Mouse (Mus musculus): ENCODE measurements around the gene Tubgcp2.

Gene Tubgcp2

DNA sequence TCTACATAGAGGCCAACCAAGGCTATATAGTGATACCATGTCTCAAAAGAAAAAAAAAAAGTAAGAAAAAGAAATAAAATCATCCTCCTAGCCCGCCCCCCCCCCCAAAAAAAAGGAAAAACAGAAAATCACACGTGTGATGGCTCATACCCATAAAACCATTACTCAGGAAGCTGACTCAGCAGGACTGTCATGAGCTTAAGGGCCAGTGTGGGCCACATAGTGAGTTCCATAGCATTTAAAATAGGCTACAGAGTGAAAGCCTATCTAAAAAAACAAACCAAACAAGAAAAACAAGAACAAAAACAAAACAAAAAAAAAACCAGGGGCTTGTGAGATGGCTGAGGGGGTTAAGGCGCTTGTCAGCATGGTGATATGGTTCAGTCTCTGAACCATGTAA lies 55.7 kb downstream of the Tubgcp2 start:
- DNase-seq (ENCODE audit: low spot score in 2 of 2) = no peak

DNA sequence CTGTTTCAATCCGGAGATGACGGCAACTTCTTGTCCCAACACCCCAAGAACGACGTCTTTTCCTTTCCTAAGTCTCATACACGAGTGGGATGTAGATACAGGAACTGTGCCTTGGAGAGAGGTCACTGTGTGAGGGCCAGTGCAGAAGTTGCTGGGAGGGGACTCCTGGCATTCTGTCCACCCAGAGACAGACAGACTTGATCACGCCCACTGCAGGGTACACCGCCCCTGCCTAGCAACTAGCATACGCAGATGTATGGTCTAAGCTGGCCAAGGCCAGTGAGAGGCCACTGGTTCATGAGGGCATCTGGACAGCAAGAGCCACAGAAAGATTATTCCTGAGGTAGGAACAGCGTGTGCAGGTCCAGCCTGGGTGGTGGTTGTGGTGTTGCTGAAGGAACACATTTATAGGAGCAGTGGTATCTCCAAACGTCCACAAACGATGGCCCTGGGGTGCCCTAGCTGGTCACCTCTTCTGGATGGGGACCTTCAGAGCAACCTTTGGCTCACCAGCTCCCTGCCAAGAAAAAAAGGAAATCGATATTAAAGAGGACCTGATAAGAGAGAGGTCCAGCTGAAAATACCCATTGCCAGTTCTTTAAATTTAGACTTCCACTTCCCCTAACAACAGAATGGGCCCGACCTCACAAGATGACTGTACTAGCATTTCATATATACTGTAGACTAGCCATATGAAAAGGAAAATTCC lies 57.3 kb downstream of the Tubgcp2 start:
- no peak for DNase-seq (ENCODE audit: low spot score in 2 of 2)

DNA sequence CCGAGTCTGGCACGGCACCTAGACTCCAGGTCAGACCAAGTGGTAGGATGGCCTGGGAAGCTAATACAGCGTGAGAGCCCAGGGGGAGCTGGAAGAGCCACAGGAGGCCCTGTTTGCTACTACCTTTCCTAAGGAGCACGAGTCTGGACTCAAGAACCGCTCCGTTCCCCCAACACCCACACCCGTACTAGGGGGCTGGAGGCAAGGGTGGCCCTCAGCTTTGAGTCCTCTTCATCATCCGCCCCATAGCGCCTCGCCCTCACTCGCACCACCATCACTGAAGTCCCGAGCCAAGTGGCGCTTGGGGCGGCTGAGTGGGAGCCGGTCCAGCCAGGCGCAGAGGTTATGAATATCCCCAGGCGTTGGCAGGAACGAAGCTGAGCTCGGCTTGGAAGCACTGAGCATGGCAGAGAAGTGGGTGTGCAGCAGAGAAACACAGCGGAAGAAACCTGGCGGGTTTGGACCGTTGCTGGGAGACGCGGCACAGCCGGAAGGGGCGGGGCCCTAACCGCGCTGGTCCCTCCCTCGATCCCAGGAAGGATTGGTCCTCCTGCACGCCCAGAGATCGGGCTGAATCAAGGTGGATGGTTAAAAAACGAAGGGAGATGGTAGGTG lies 58.1 kb downstream of the Tubgcp2 start, which contains the start of gene 6430531B16Rik:
6430531B16Rik (minus strand) TSS at position 478 of the 615 bp plus-strand sequence.
- peak; percentile 73 to 85 for DNase-seq (ENCODE audit: low spot score in 2 of 2)

DNA sequence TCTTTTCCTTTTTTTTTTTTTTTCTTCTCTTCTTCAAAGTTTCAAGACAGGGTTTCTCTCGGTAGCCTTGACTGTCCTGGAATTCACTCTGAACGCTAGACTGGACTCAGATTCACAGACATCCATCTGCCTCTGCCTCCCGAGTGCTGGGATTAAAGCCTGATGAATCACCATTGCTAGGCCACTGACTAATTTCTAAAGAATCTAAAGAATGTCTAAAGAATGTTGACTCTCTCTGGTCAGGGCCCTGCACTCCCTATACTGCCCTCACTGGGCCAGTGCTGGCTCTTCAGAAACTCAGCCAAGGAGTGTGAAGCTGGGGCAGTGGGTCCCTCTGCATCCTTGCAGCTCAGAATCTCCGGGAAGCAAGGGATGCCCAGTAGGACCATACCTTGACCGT lies 61.0 kb downstream of the Tubgcp2 start:
- no peak for DNase-seq (ENCODE audit: low spot score in 2 of 2)

DNA sequence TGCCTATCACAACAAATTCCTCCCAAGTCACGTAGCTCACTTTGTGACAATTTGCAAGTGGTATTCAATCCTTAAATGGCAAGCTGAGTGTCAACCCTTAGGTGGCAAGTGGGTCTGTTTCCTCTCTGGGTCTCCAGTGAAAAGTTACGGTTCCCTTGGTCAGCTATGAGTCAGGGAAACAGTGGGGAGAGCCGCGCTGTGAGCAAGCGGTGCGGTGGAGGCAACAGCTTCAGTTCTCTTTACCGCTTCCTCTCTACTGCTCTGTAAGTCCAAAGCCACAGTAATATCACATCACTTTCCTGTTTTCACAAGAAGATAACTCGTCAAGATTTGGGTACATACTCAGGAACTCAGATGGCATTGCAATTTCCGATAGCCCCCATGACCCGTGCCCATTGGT lies 62.2 kb downstream of the Tubgcp2 start:
- DNase-seq (ENCODE audit: low spot score in 2 of 2) = no peak

DNA sequence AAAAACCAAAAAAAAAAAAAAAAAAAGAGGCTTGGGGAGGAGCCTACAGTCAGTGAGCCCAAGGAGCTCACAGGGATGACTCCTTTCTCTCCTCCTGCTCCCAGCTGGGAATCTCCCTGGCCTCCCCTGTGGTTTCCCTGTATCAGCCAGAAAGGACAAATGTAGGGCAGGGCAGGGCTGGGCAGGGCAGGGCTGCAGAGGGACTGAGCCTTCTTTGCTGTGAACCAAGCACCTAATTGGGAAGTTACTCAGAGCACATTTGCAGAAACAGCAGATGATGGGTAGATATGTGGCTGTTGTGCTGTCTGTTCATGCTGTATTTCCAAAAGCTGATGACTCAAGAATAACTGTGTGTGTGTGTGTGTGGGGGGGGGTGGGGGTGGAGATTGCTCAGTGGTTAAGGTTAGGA lies 63.5 kb downstream of the Tubgcp2 start:
- no peak for DNase-seq (ENCODE audit: low spot score in 2 of 2)

DNA sequence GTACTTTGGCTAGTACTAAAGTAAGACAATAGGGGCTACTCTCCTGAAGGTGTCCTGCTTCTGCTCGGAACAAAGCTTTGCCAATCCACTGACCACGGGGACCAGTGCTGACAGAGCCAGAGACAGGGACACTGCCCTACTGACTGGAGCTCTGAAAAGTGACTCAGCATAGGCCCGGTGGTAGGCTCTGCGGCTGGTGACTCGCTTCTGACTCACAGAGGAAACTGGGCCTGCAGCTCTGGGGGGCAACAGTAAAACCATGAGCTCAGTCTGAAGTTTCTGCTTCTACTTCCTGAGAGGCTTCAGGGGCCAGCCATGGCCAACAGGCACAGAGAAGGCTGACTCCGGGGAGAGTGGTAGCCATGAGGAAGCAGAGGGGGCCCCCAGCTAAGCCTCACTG lies 65.0 kb downstream of the Tubgcp2 start:
- DNase-seq (ENCODE audit: low spot score in 2 of 2) = no peak

DNA sequence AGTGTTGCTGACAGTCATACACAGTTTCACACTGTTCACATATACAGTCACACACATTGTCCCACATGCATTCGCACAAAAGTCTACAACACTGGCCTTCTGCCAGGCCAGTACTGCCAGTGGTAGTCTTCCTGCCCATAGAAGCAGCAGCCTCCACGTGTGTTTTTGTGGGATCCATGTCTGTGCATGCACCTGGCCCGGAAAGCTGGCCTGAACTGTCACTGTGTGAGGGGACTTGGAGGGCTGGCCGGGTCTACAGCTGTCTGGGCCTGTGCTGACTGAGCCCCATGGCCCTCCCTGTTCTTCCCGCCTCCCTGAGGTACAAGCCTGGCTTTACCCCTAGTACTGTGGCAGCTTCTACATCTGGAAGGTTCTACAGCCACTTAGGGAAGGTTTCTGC lies 65.5 kb downstream of the Tubgcp2 start:
- DNase-seq (ENCODE audit: low spot score in 2 of 2) = no peak

DNA sequence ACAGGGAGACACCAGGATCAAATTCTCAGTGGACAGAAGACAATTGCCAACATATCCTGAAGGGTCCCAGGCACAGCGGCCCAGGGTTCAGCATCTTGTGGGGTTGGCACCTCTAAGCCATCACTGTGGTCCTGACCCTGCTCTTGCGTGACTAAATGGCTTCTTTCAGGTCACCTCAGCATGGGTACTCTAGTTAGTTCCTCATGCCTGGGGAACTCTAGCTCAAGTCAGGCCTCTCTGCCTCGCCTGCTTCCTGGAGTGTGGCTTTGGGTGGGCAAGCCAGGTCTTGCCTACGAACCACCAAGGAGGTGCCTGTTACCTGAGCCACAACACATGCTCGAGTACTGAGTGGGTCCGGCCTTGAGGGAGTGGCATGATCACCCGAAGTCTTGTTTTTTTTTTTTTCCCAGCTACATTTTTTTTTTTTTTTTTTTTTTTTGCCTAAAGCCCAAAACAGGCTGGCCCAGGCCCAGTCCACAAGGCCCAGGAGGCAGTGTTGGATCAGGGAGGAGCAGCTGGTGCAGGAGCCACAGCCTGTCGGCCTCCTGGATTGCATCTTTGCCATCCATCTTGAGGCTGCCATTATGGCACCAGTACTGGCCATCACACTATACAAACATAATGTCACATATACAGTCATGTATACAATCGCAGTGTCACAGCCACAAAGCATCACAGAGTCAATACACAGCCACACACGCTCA lies 66.1 kb downstream of the Tubgcp2 start:
- DNase-seq (ENCODE audit: low spot score in 2 of 2) = no peak

DNA sequence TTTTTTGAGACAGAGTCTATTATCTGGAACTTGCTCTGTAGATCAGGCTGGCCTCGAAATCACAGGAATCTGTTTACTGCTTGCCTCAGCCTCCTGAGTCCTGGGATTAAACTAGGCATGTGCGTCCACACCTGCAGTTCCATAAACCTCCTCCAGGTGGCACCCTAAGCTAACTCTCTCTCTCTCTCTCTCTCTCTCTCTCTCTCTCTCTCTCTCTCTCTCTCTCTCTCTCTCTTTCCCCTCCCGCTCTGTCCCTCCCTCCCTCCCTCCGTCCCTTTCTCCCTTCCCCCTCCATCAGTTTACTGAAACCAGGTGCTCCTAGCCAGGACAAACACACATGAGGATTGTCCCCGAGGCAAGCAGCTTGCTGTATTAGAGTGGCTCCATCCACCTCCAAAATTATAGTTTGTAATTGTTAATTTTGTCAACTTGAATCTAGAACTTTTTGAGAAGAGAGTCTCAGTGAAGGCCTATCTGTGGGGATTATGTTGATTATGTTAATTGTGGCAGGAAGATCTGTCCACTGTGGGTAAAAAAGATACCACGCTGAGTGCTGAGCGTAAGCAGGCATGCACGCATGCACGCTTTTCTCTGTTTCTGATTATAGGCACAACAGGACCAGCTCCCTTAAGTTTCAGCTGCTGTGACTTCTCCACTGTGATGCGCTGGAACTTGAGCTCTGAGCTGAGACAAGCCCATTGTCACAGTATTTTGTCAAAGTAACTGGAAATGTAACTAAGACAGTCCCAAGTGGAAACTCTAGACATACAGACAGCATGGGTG lies 66.9 kb downstream of the Tubgcp2 start:
- peak; percentile 71 to 85 for DNase-seq (ENCODE audit: low spot score in 2 of 2)

DNA sequence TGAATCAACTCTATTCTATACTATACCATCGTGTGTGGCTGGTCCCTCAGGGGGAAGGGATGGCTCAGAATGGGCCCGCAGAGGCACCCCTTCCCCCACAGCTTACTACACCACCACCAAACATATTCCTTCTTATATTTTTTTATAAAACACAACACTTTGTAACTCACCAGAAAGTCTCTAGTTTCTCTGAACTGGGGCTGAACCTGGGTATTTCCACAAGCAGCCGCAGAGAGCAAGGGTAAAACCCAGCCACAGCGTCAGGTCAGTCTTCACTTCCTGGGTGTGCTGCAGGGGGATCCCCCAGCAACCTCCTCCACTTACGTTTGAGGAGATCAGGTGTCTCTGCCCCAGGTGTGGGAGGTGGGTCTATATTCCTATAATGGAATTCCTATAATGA lies 68.0 kb downstream of the Tubgcp2 start:
- no peak for DNase-seq (ENCODE audit: low spot score in 2 of 2)

DNA sequence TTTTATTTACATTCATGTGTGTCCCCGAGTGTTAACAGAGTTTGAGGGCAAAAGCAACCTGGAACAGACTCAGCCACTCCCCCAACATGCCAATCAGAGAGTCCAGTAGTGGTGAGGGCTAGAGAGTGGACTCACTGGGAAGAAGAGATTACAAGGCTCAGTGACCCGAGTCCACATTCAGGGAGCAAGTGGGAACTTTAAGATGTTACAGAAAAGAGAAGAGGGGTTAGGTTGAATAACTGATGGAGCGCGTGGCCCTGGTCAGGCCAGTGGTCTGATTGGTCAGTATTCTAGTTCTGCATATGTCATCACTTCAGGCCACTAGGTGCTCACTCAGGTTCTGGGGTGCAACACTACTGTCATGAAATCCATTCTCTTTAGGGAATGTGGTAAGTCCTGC lies 69.3 kb downstream of the Tubgcp2 start:
- DNase-seq (ENCODE audit: low spot score in 2 of 2) = no peak

DNA sequence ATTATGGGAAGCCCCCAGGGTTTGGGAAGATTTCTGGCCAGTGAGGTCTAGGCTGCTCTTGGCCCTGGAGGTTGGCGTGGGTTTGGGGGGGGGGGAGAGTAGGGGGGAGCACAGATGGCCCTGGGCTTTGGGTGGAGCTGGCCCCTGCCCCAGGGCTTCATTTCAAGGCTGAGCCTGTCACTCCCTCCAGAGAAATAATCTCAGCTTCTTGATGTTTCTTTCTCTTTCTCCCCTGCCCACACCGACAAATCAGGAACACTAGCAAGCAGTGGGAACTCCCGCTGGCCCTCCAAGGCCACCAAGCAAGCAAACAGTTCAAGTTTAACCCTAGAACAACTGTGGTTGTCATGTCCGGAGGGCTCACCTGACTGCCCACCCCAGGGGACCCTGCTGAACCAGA lies 72.7 kb downstream of the Tubgcp2 start:
- no peak for DNase-seq (ENCODE audit: low spot score in 2 of 2)

DNA sequence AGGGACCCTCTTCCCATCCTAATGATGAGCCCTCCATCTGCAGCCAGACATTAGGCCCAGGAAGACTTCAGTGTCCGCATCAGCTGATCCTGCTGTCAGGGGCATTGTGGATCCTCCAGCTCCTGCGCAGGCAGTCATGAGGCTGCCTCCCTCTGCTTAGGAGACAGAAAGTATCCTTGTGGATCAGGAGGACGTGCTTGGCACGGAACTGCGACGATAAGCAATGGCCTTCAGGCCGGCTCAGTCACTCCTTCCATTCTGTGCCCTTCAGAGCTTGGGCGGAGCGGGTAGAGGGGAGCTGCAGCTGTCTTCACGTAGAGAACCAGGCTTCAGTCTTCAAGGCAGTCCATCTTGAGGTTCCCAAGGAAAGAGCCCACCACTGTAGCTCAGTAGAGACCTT lies 75.3 kb downstream of the Tubgcp2 start:
- no peak for DNase-seq (ENCODE audit: low spot score in 2 of 2)

DNA sequence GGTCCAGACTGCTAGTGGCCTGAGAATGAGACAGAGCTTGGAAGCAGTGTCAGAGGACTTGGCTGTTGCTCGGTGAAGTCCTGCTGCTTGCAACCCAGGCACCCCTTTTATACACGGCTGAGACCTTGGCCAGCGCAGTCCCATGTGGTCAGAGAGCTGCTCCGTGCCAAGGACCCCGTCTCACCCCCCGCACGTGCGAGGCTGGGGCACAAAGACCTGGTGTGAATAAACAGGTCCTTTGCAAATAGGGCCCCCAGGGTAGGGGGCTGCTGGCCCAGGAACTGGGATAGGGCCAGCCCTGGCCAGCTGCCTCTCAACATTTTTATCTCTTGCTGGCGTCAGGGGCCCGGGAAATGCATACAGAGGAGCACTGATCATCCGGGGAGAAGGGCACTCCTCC lies 78.5 kb downstream of the Tubgcp2 start:
- DNase-seq (ENCODE audit: low spot score in 2 of 2) = peak in 1 of 2 experiments; percentile 60

DNA sequence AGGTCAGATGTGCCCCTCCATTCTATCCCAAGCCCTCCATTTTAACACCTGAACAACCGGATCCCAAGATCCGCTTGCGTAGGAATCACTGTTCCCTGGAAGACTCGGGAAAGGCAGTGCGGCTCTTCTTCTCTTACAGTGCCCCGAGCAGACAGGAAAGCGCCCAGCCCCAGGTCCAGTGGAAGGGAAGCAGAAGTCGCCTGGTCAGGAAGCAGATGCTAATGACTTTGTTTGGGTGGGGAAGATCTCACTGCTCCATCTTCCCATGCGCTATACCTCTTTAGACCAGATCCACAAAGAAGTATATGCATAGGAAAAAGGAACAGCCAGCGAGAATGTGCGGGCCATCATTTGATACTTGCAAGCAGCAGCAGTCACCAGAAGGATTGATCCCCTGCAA lies 79.0 kb downstream of the Tubgcp2 start:
- DNase-seq (ENCODE audit: low spot score in 2 of 2) = no peak

DNA sequence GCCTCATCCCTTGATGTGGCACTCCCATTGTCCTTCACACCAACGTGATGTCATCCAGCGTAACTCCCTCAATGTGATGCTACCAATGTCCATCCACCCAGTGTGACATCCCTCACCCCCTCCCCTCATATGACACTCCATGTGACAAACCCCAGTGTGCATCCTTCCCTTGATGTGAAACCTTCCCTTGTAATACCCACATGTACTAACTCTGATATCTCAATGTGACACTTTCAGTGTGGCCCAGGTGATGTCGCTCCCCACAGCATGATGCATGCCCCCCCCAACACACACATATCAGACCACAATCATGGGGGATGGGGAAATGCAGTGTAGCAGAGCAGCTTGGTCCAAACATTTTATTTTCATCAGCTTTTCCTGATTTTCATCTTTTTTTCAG lies 79.8 kb downstream of the Tubgcp2 start:
- DNase-seq (ENCODE audit: low spot score in 2 of 2) = no peak

DNA sequence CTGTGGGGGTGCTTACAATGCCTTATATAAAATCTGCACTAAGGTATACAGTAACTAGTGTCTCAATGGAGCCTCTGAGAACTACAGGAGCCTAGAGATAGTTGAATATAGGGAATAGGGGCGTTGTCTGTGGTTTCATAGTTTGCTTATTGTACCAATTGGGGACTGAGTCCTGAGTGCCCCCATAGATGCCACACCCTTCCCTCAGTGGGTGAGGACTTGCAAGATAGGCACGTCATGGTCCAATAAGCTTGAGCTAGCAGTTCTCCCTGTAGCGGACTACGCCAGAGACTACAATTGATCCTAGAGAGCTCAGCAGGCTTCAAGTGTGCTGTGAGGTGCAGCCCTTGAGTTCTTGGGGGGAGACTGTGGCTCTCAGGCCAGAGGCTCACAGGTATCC lies 81.0 kb downstream of the Tubgcp2 start:
- DNase-seq (ENCODE audit: low spot score in 2 of 2) = no peak

DNA sequence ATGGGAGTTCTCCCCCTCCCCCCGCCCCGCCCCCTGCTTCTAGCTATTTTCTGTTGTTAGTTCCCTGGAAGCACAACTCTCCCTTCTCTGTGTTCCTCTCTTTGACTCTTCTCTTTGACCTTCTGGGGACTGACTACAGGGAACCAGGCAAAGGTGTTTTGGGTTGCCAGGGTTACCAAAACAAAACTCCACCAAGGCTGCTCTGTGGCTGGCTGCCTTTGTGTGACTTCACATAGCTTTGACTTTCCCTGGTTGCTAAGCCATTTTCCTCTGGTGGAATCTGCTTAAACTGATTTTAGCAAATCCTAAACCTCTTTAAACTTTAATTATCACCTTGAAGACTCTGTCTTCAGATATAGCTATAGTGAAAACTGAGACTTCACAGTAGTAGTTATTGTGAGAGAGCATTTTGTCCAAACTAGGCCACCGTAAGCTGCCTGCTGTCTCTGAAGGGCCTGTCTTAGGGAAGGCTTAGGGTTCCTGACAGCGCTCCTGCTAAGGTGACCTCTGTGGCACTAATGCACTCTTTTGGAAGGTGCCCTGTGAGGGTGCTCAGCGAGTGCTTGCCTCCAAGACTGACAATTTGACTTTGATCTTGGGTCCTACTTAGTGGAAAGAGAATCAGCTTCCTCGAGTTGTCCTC lies 84.4 kb downstream of the Tubgcp2 start:
- DNase-seq (ENCODE audit: low spot score in 2 of 2) = no peak

DNA sequence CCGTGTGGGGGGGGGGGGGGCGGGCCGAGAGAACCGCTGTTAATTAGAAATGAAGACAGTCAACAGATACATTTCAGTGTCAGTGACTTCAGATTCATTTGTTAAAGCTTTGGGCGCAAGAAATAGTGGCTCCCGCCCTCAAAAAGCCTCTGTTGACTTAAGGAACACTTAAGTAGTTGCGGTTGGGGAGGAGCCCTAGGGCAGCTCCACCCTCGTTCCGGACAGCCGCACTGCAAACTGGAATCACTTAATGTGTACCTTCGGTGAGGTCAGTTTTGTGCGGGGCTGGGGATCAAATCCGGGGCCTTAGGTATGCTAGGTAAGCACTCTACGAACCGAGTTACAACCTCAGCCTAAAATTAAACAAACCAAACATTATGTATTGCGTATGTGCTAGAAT lies 85.4 kb downstream of the Tubgcp2 start:
- no peak for DNase-seq (ENCODE audit: low spot score in 2 of 2)

DNA sequence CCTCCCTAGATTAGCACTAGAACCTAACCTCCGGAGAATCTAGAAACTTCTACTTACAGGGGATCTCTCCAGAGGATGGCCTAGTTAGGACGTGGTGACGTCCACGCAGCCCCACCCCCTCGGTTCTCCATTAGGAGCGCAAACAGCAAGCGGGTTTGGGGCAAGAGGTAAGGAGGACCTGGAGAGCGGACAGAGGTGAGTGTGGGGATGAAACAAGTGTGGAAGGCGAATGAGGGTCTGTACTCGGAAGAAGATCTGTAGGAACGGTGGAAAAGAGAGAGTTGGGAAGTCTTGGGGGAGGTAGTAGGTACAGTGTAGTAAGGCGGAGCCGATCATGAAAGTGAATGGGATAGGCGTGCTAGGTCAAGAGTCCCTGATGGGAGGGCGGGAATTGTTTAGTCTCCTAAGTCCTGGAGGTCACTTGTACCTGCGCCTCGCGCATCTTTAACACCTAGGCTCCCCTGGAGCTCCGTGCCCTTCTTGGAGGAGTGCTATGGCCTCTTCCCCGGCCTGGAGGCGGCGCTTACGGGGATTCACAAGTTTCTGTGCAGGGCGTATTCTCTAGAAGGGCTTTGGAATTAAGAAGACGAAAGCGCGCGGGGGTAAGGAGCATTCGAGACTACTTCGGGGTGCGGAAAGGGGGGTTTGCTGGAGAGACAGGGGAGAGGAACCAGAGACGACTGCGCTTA lies 86.0 kb downstream of the Tubgcp2 start:
- no peak for DNase-seq (ENCODE audit: low spot score in 2 of 2)
